Mouse (Mus musculus): ENCODE data around the gene Rab35. TPM values are rescaled to one million over a fixed set of nuclear protein-coding genes. Genes with fewer than 3 reads are reported as not detected.

The Rab35 gene
- total and polyA plus RNA-seq, 2 experiments = 5.5 to 21.3 TPM

GRCm38 (mm10) chr5:115633060-115633459 lies 1.4 kb downstream of the Rab35 start:
- H3K4me1 ChIP-seq (ENCODE audit: control insufficient read depth, insufficient read depth, low read length) = peaks cover 26% of the 10 kb centered on the region
- no peak overlapping the region; the same call in 1 of the 2 replicates for H3K4me3 ChIP-seq (ENCODE audit: insufficient read depth, low read depth, low read length)
- H3K27me3 ChIP-seq (ENCODE audit: control insufficient read depth, insufficient read depth, low read length) = no peaks in the 10 kb centered on the region
- no peak for DNase-seq (ENCODE audit: extremely low read depth, low read depth, low spot score)
- no peak overlapping the region for H3K27ac ChIP-seq (replicated peaks; ENCODE audit: insufficient read depth, low read depth, low read length)
- TF ChIP-seq CTCF (IDR thresholded peaks at IDR 0.05; ENCODE audit: low read depth, low read length) = no peak
- 67% methylated on average over 4 of the region's 4 CpGs for WGBS
- no peaks in the 10 kb centered on the region for H3K36me3 ChIP-seq (ENCODE audit: control insufficient read depth, insufficient read depth, low read length)
- H3K79me2 ChIP-seq (ENCODE audit: control insufficient read depth, insufficient read depth, low read length) = peaks cover 30% of the 10 kb centered on the region
- H3K9ac ChIP-seq (ENCODE audit: low read depth, low read length) = no peak overlapping the region

GRCm38 (mm10) chr5:115634046-115634445 lies 2.3 kb downstream of the Rab35 start:
- Histone ChIP-seq H3K27me3 (ENCODE audit: control insufficient read depth, insufficient read depth, low read length) (no peaks in the 10 kb centered on the region), H3K36me3 (ENCODE audit: control insufficient read depth, insufficient read depth, low read length) (no peaks in the 10 kb centered on the region), H3K79me2 (ENCODE audit: control insufficient read depth, insufficient read depth, low read length) (peaks cover 30% of the 10 kb centered on the region), H3K4me1 (ENCODE audit: control insufficient read depth, insufficient read depth, low read length) (peaks cover 26% of the 10 kb centered on the region), H3K27ac (replicated peaks; ENCODE audit: insufficient read depth, low read depth, low read length) (no peak overlapping the region), H3K4me3 (ENCODE audit: insufficient read depth, low read depth, low read length) (no peak overlapping the region), H3K9ac (ENCODE audit: low read depth, low read length) (no peak overlapping the region)
- 83% methylated on average over 8 of the region's 8 CpGs for WGBS
- no peak for TF ChIP-seq POLR2A (IDR thresholded peaks at IDR 0.05; ENCODE audit: extremely low read depth, insufficient read depth, low read length)
- no peak for TF ChIP-seq CTCF (IDR thresholded peaks at IDR 0.05; ENCODE audit: low read depth, low read length)
- no peak for DNase-seq (ENCODE audit: extremely low read depth, low read depth, low spot score)

DNA sequence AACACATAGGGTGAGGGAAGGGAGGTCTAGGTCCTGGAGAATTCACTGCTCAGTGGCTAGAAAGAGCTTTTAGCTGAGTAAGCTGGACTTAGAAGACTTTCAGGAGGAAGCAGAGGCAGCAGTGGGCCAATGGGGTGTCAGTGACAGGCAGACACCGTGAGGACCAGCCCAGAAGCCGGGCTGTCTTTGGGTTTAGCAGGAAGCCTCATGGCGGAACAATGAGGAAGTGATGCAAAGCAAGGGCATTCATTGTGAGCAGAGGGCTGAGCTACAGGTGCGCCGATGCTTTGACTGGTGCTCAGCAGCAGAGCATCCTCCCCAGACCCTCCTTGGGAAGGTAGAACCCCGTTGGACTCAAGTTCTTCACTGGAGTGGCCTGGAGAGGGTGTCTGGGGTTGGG lies 3.8 kb downstream of the Rab35 start:
- peaks cover 30% of the 10 kb centered on the region for H3K79me2 ChIP-seq (ENCODE audit: control insufficient read depth, insufficient read depth, low read length)
- H3K36me3 ChIP-seq (ENCODE audit: control insufficient read depth, insufficient read depth, low read length) = 0 out of 2 replicates have a peak, but pooled peaks cover under 1% of the 10 kb centered on the region
- H3K9ac ChIP-seq (ENCODE audit: low read depth, low read length) = no peak overlapping the region
- no peak overlapping the region for H3K4me3 ChIP-seq (ENCODE audit: insufficient read depth, low read depth, low read length)
- no peaks in the 10 kb centered on the region for H3K27me3 ChIP-seq (ENCODE audit: control insufficient read depth, insufficient read depth, low read length)
- H3K4me1 ChIP-seq (ENCODE audit: control insufficient read depth, insufficient read depth, low read length) = peaks cover 26% of the 10 kb centered on the region
- 67% methylated on average over 6 of the region's 6 CpGs for WGBS
- DNase-seq (ENCODE audit: extremely low read depth, low read depth, low spot score) = peak; percentile 23
- TF ChIP-seq CTCF (IDR thresholded peaks at IDR 0.05; ENCODE audit: low read depth, low read length) = no peak
- TF ChIP-seq POLR2A (IDR thresholded peaks at IDR 0.05; ENCODE audit: extremely low read depth, insufficient read depth, low read length) = no peak
- no peak overlapping the region for H3K27ac ChIP-seq (replicated peaks; ENCODE audit: insufficient read depth, low read depth, low read length)

GRCm38 (mm10) chr5:115644192-115644591 lies 12.5 kb downstream of the Rab35 start:
- DNase-seq (ENCODE audit: extremely low read depth, low read depth, low spot score) = no peak
- Histone ChIP-seq H3K9ac (ENCODE audit: low read depth, low read length) (no peak overlapping the region), H3K27ac (replicated peaks; ENCODE audit: insufficient read depth, low read depth, low read length) (no peak overlapping the region), H3K4me1 (ENCODE audit: control insufficient read depth, insufficient read depth, low read length) (no peaks in the 10 kb centered on the region), H3K79me2 (ENCODE audit: control insufficient read depth, insufficient read depth, low read length) (no peaks in the 10 kb centered on the region; the same call in 1 of the 2 replicates), H3K4me3 (ENCODE audit: insufficient read depth, low read depth, low read length) (no peak overlapping the region), H3K36me3 (ENCODE audit: control insufficient read depth, insufficient read depth, low read length) (peaks cover 7% of the 10 kb centered on the region), H3K27me3 (ENCODE audit: control insufficient read depth, insufficient read depth, low read length) (no peaks in the 10 kb centered on the region)
- TF ChIP-seq CTCF (IDR thresholded peaks at IDR 0.05; ENCODE audit: low read depth, low read length) = no peak
- no peak for TF ChIP-seq POLR2A (IDR thresholded peaks at IDR 0.05; ENCODE audit: extremely low read depth, insufficient read depth, low read length)
- WGBS = 87% methylated on average over 9 of the region's 9 CpGs

DNA sequence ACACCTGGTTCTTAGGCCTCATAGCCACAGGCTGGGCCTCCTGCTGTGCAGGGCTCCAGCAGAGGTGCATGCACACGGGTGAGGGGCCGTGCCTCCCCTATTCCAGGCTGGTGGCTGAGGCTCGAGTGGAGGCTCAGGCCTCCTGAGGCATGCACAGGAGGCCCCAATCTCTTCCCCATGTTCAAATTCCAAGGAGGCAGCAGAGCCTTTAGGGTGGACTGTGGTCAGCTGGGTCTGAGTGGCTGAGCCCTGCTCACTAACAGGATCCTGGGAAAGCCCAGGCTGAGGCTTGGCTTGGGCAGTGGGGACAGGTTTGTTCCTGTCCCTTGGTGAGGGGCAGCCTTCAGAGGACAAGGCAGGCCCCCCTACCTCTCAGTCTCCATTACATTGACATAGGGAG lies 17.2 kb downstream of the Rab35 start:
- Histone ChIP-seq H3K27me3 (ENCODE audit: control insufficient read depth, insufficient read depth, low read length) (no peaks in the 10 kb centered on the region), H3K36me3 (ENCODE audit: control insufficient read depth, insufficient read depth, low read length) (peaks cover 6% of the 10 kb centered on the region), H3K4me3 (ENCODE audit: insufficient read depth, low read depth, low read length) (no peak overlapping the region), H3K4me1 (ENCODE audit: control insufficient read depth, insufficient read depth, low read length) (peaks cover 2% of the 10 kb centered on the region; the same call in 1 of the 2 replicates), H3K79me2 (ENCODE audit: control insufficient read depth, insufficient read depth, low read length) (no peaks in the 10 kb centered on the region), H3K9ac (ENCODE audit: low read depth, low read length) (no peak overlapping the region), H3K27ac (replicated peaks; ENCODE audit: insufficient read depth, low read depth, low read length) (no peak overlapping the region)
- WGBS = 90% methylated on average over 3 of the region's 3 CpGs
- TF ChIP-seq POLR2A (IDR thresholded peaks at IDR 0.05; ENCODE audit: extremely low read depth, insufficient read depth, low read length) = no peak
- no peak for TF ChIP-seq CTCF (IDR thresholded peaks at IDR 0.05; ENCODE audit: low read depth, low read length)
- no peak for DNase-seq (ENCODE audit: extremely low read depth, low read depth, low spot score)

GRCm38 (mm10) chr5:115649699-115650098 lies 18.0 kb downstream of the Rab35 start:
- no peak overlapping the region for H3K4me3 ChIP-seq (ENCODE audit: insufficient read depth, low read depth, low read length)
- H3K79me2 ChIP-seq (ENCODE audit: control insufficient read depth, insufficient read depth, low read length) = no peaks in the 10 kb centered on the region
- no peak overlapping the region for H3K9ac ChIP-seq (ENCODE audit: low read depth, low read length)
- 77% methylated on average over 8 of the region's 8 CpGs for WGBS
- H3K4me1 ChIP-seq (ENCODE audit: control insufficient read depth, insufficient read depth, low read length) = peaks cover 2% of the 10 kb centered on the region; the same call in 1 of the 2 replicates
- TF ChIP-seq POLR2A (IDR thresholded peaks at IDR 0.05; ENCODE audit: extremely low read depth, insufficient read depth, low read length) (no peak), CTCF (IDR thresholded peaks at IDR 0.05; ENCODE audit: low read depth, low read length) (no peak)
- DNase-seq (ENCODE audit: extremely low read depth, low read depth, low spot score) = no peak
- H3K27ac ChIP-seq (replicated peaks; ENCODE audit: insufficient read depth, low read depth, low read length) = no peak overlapping the region
- H3K36me3 ChIP-seq (ENCODE audit: control insufficient read depth, insufficient read depth, low read length) = peaks cover 3% of the 10 kb centered on the region; the same call in 1 of the 2 replicates
- H3K27me3 ChIP-seq (ENCODE audit: control insufficient read depth, insufficient read depth, low read length) = no peaks in the 10 kb centered on the region

Measured in liver, adult 2 months (tissue).